Mouse (Mus musculus) adrenal gland, postnatal 36 days (tissue): ENCODE results near the gene Vmn1r73. TPM values are rescaled to one million over a fixed set of nuclear protein-coding genes. Genes with fewer than 3 reads are reported as not detected.

Experiments
- DNase-seq, 2 experiments: peaks; one replicate each; pipeline ENCODE4 v3.0.0; 2021; ENCODE audit warnings: mixed read lengths in 1 of 2
- long read RNA-seq, 2 experiments: library from polyadenylated mRNA; stranded (forward); transcript quantifications; one replicate each; pipeline ENCODE4 v2.0.0; 2021; ENCODE audit warnings: borderline sequencing depth in 2 of 2
- total RNA-seq, 2 experiments: library from RNA; stranded (reverse); gene quantifications; 2 replicates each; pipeline ENCODE4 v1.2.3; 2021

Vmn1r73 gene
- not detected for total RNA-seq
- long read RNA-seq, experiment 1, result 0 reads
- long read RNA-seq, experiment 2, result 0 reads

DNA sequence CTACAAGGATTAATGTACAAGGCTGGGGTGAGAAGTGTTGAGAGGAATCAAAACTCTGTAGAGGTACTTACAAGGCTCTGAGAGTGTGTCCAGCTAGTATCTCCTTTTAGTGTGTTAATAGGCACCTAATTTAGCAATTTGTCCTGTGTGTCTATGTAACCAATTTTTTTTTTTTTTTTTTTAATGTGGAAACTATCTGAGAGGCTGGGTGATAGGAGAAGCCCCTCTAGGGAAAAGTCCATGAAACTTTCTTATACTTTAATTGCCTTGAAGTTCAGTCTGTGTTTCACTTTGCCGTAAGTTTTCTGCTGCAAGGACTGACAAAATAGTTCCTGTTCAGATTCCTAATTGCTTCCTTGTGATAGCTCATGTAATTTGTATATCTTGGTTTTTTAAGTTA lies at the start of gene Vmn1r73:
Gene Vmn1r73, plus strand, starts transcription at position 301 of the 400 bp plus-strand sequence.
- DNase-seq, result no peak

Other genes with a start within 250 kb of the Vmn1r73 start
- not detected for gene Zscan4-ps2, start 216.0 kb upstream of the Vmn1r73 start, total RNA-seq
- not detected for gene Zscan4-ps3, start 121.0 kb upstream of the Vmn1r73 start, total RNA-seq
- not detected for gene Vmn1r72, start 50.1 kb upstream of the Vmn1r73 start, total RNA-seq
- gene Vmn1r74, start 103.7 kb downstream of the Vmn1r73 start, total RNA-seq, result not detected
- not detected for gene Vmn1r75, start 144.4 kb downstream of the Vmn1r73 start, total RNA-seq
- not detected for gene Vmn1r76, start 207.9 kb downstream of the Vmn1r73 start, total RNA-seq